Mouse (Mus musculus) hematopoietic stem cell, adult 5-6 weeks (primary cell): ENCODE measurements at regions not wholly inside any gene's neighbourhood (a gene's known extent, or its start where the extent isn't known, plus 50 kb on each side); places are given as distances from the start of the nearest gene placed in this dataset.
"Not testable (repeated sequence)": the region's sequence is repeated elsewhere in the genome, so short reads cannot be mapped to it uniquely, and the experiment has no call there.

Experiments
- ATAC-seq, 2 experiments: fragments of 125-278 bp in 1 of 2; replicated peaks in 1 of 2; 2 replicates each; pipeline ENCODE4 v1.8.0; 2016 to 2017; ENCODE audit warnings: inconsistent platforms in 2 of 2, mild to moderate bottlenecking in 2 of 2, moderate number of reproducible peaks in 2 of 2, low read depth in 1 of 2, moderate TSS enrichment in 1 of 2; ENCODE audit not compliant: low FRiP score in 2 of 2, poor library complexity in 2 of 2, severe bottlenecking in 2 of 2, insufficient read depth in 1 of 2, low TSS enrichment in 1 of 2

DNA sequence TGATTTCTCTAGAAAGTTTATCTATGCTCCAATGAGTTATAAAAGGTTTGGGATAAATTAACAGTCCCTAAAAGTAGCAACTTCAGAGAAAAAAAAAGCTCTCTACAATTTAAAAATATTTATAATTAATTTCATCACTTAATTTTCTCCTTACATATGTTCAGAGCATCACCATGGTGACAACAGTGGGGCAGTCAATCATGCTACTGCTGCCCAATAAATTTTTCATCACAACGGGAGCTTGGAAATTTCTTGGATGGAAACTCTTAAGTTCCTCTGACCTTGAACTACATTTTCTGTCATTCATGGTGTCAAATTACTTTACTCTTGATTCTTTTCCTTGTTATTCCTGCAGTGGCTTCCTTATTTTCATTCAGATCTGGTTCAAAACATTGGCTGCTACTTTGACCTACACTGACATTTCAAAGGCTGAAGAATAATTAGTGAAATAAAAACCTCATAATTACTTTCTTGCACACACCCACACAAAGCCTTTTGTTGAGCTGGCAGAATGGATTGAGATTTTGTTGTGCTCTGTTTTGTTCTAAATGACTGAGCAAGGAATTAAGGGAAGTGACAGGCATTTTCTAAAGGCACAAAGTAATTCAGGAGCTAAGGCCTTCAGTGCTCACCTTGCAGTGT is 540.1 kb upstream of the Stxbp6 start:
- no peak for ATAC-seq

DNA sequence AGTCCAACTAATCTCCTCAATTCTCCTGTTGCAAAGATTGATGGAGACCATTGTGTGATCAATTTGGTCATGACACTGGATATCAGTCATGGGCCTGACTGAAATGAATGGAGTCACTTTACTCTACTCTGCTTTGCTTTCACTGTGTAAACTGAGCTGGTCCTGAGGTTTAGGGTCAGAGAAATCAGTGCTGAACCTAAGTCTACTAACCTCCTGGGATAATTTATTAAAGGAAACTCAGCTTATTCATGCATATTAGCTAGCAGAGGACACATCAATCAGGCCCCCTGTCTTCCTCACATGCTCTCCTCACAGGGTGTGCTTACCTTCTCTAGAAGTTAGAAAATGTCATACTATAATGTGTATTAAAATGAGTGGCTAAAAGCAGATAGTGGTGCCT is 539.6 kb upstream of the Stxbp6 start:
- ATAC-seq, result no peak

GRCm38 (mm10) chr12:45599443-45599842 is 524.9 kb upstream of the Stxbp6 start:
- no peak for ATAC-seq

DNA sequence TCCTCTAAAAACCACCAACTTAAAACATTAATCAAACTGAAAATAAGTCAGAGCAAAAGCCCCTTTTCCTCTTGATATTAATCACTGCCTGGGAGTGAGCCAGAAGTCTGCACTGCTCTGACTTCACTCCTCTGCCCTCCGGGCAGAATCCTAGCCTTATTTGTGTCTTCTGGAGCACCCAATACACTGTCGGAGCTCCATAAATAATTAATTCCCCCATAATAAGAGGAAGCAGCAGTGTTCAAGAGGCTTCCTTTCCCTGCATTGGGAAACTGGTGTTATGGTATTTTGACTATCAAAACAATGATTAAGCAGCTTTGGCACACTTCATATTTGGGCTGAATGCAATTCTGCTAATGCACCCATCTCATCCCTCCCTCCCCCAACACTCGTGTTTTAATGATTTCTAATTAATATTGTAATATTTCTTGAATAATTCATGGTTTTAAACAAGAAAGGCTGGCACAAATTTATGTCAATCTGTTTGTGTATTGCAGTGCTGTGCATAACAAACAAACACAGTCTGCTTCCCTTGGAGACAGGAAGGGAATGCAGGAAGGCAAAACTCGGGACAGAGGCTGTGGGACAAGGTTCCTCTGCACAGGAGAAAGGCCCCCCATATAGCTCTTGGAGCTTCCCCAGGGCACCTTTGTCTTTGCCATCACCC is 523.5 kb upstream of the Stxbp6 start:
- no peak for ATAC-seq

DNA sequence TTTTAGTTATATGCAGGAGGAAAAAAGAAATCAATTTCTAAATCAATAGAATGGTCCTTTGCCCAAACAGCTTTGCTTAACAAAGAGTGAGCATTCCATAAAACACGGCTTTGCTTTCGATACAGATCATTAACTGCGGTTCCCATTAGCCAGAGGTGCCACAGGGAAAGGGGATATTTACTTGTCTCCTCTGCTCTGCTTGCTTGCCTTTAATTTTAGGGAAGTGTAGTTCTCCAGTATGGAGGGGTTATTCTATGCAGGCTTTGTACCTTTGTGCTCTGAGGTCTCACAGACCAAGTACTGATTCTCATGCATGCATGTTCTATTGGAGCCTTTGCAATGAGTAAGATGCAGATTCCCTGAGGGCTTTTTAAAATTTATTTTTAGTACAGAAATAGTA is 520.2 kb upstream of the Stxbp6 start:
- no peak for ATAC-seq

DNA sequence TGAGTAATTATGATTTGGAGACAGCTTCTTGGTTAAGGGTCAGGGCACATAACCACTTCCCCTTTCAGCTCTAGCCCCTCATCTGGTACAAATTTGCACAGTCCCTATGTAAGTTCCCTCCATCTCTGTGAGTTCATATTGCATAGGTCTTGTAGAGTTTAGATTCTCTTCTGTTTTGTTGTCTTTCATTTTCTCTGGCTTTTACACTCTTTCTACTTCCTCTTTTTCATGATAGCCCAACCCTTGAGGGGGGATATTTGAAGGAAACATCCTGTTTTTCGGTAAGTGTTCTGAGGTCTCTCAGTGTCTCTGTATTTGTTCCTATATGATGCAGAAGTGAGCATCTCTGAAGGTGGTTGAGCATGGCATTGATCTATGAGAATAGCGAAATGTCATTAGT is 515.7 kb upstream of the Stxbp6 start:
- ATAC-seq, result no peak

DNA sequence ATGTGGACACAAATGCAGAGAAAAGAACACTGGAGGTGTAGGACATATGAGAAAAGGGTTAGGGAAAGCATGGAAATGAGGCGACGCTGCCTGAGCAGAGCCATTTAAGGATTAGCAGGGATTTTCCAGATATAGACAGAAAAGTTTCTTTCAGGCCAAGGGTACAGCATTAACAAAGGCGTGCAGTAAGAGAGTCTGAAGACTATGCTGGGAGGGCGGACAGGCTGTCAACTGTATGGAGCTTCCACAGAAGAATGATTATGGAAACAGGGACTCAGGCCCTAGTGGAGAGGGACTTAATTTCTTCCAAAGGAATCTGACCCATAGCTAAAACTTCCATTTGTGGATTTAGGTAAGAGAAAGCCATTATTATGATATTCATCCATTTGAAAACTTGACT is 511.3 kb upstream of the Stxbp6 start:
- ATAC-seq, result no peak

GRCm38 (mm10) chr12:45563325-45564030 is 489.0 kb upstream of the Stxbp6 start:
- no peak for ATAC-seq

- no peak for ATAC-seq
Observed at GRCm38 (mm10) chr12:45562637-45563220, 488.2 kb upstream of the Stxbp6 start.

- ATAC-seq, result no peak
Observed at GRCm38 (mm10) chr12:45561889-45562288, 487.4 kb upstream of the Stxbp6 start.

DNA sequence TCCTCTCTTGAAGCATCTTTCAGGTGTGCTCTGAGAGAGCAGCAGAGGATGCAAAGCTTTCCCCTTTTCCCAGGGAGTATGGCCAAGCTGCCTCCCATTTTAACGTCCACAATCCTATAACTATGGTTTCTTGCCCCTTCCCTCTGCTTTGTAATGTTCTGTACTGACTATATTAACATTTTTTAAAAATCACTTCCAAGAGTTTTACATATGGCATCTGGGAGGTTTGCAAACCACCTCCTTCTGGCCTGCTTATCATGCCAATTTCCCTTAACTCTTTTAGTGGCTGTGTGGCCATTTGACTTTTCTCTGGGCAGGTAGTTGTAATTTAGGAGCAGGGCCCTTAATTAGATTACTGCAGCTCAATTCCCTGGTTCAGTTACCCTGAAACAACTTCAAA is 486.9 kb upstream of the Stxbp6 start:
- ATAC-seq, result no peak

DNA sequence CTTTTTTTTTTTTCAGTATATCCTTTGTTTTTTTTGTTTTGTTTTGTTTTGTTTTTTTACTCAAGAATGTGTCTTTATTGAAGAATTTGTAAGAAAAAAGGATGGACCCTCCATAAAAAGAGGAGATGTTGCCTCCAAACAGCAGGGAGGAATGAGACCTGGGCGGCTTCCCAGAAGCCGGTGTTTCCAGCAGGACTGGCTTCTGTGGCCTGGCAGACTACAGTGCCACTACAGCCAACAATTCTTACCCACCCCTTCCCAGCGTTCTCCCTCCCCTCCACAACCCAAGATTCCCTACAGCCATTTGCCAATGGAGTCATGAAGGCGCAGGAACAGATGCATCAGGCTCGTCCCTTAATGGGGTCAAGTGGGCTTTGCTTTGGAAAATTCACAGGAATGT is 475.4 kb upstream of the Stxbp6 start:
- not testable (repeated sequence) for ATAC-seq

DNA sequence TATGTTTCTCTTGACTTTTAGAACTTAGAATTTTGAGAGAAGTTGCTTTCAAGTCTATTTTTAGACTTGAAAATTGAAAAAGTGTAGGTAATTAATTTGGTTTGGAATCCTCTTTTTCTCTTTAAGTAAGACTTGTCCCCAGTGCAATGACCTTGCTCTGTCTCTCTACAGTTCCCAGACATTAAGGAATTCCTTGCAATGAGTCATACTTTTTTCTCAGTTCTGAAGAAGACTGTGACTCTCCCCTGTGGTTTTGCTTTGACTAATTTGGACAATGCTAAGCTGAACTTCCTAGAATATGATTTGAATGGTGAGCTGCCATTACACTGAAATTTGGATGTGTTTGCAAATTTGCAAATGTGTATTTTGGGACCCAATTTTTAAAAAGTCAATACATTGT is 445.0 kb upstream of the Stxbp6 start:
- ATAC-seq, result no peak

GRCm38 (mm10) chr12:45514459-45514858 is 439.9 kb upstream of the Stxbp6 start:
- ATAC-seq, result no peak

DNA sequence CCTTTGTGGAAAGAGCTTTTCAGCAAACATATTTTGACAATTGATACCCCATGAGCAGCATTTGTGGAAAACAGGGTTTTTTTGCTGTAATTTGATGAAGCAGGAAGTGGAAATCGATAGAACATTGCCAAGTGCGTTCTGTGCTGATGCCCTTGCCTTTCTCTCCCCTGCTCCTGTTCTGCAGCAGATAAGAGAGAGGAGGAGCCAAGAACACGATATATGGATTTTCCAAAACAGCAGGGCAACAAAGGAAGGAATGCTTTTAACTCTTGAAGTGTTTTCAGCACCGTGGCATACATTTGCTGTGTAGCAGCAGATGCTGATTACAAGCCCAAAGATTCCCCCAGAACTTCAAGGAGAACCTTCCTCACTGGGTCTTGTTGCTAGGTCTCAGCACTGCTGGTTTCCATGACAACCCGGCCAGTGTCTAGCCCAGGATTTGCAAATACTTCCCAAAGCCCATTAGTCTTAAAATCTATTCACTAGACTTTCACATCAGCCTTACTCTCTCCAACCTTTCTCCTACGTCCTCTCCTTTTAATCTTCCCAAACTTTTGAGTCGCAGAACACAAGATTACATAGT is 433.0 kb upstream of the Stxbp6 start:
- ATAC-seq, result no peak

DNA sequence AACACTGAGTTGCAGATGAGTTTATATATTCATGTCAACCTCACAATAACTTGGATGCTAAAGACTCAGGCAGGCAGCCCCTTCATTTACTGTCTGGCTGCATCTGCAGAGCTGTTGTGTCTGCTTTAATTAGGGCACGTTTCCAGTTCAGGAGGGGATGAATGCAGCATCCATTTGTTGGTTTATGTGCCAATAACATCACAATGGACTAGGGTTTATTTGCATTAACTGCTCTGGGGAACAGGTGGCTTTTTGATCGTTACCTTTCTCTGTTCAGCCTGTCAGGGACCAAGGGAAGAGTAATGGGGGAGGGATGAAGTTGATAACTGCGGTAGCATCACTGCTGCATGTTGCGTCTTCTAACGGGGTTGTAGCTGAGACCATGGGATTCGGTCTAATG is 425.3 kb upstream of the Stxbp6 start:
- no peak for ATAC-seq

DNA sequence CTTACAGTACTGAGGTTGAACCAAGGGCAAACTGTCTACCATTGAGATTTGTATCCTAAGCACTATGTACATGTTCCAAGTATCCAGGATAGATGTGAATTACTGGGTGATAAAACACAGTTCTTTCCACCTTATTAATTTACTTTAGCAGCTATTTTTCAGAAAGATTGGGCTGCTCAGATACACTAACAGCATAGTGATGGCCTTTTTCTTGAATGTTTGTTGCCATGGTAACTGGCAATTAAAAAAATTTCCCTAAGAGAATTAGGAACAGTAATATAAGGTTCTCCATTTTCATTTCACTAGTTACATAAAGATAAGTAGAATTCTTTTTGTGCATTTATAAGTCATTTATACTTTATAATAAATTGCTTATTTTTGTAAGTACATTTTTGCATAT is 423.7 kb upstream of the Stxbp6 start:
- ATAC-seq, result no peak

- ATAC-seq, result no peak
Observed at GRCm38 (mm10) chr12:45489029-45489428, 414.5 kb upstream of the Stxbp6 start.
